Mouse (Mus musculus) intestine, postnatal 0 days (tissue): ENCODE data around the gene Gm1673. TPM values are rescaled to one million over a fixed set of nuclear protein-coding genes. Genes with fewer than 3 reads are reported as not detected.

Source experiments
- ATAC-seq: fragments of 200-750 bp; cut with Nextera tagmentation; 2 replicates; pipeline ENCODE4 v1.8.0; 2017; ENCODE audit warnings: mild to moderate bottlenecking, moderate TSS enrichment, moderate library complexity
- H3K27ac ChIP-seq: fragments of 300-500 bp; sonication (generic); 2 replicates; pipeline ENCODE4 v1.5.1; 2014; ENCODE audit warnings: mild to moderate bottlenecking, low read depth, low read length, moderate library complexity
- H3K27me3 ChIP-seq: fragments of 300-500 bp; sonication (generic); replicated peaks from 2 replicates; pipeline ENCODE4 v1.6.1; 2014; ENCODE audit warnings: low read length, mixed read lengths; ENCODE audit not compliant: control insufficient read depth, insufficient read depth
- H3K36me3 ChIP-seq: fragments of 300-500 bp; sonication (generic); 2 replicates; pipeline ENCODE4 v1.6.1; 2014; ENCODE audit warnings: mild to moderate bottlenecking, moderate library complexity; ENCODE audit not compliant: control insufficient read depth, insufficient read depth
- H3K4me1 ChIP-seq: fragments of 300-500 bp; sonication (generic); replicated peaks from 2 replicates; pipeline ENCODE4 v1.6.1; 2014; ENCODE audit warnings: antibody characterized with exemption, low read length, mixed read lengths; ENCODE audit not compliant: control insufficient read depth, insufficient read depth
- H3K4me2 ChIP-seq: fragments of 300-500 bp; sonication (generic); replicated peaks from 2 replicates; pipeline ENCODE4 v1.6.1; 2014; ENCODE audit warnings: low read depth, mild to moderate bottlenecking, moderate library complexity
- H3K4me3 ChIP-seq: fragments of 300-500 bp; sonication (generic); 2 replicates; pipeline ENCODE4 v1.5.1; 2014; ENCODE audit warnings: low read depth, low read length
- H3K9ac ChIP-seq: fragments of 300-500 bp; sonication (generic); 2 replicates; pipeline ENCODE4 v1.6.1; 2014; ENCODE audit warnings: mild to moderate bottlenecking, low read depth, low read length
- H3K9me3 ChIP-seq: fragments of 300-500 bp; sonication (generic); 2 replicates; pipeline ENCODE4 v1.6.1; 2016; ENCODE audit warnings: mixed run types; ENCODE audit not compliant: control insufficient read depth
- CTCF ChIP-seq: sonication (generic); IDR thresholded peaks from 2 replicates; pipeline ENCODE4 v1.5.1; 2016; ENCODE audit warnings: low read depth, mild to moderate bottlenecking, control low read depth, antibody characterized with exemption, moderate library complexity
- WGBS: fragments of 180-500 bp; shearing (Covaris S2); extraction: QIAGEN DNeasy Blood & Tissue Kit; methylation state at CpG from one replicate; pipeline ENCODE4 v1.1.7; 2014; 5-methylcytosine and 5-hydroxymethylcytosine counted together
- polyA plus RNA-seq: library from polyadenylated mRNA; unstranded; fragments of >200 nt; fragmentation: Nextera tagmentation; extraction: Ambion mirVana; gene quantifications from 2 replicates; pipeline ENCODE4 v1.2.1, GENCODE M21; 2015

The Gm1673 gene
- polyA plus RNA-seq, 1 experiment from 2014 or later: 26.7 TPM

- Histone ChIP-seq H3K4me3 (no peak overlapping the region), H3K4me1 (no peaks in the 10 kb centered on the region), H3K9ac (no peak overlapping the region), H3K27ac (no peak overlapping the region), H3K4me2 (no peak overlapping the region), H3K9me3 (no peaks in the 10 kb centered on the region), H3K27me3 (no peaks in the 10 kb centered on the region), H3K36me3 (no peaks in the 10 kb centered on the region)
- 77% methylated on average over 4 of the region's 4 CpGs for WGBS
- ATAC-seq: no peak
- no peak for TF ChIP-seq CTCF
Measured at GRCm38 (mm10) chr5:34030101-34030500, 46.9 kb downstream of the Gm1673 start.

- H3K27me3 ChIP-seq: no peaks in the 10 kb centered on the region
- WGBS: 69% methylated on average over 6 of the region's 6 CpGs
- no peak overlapping the region for H3K4me3 ChIP-seq
- ATAC-seq: no peak
- no peaks in the 10 kb centered on the region for H3K9me3 ChIP-seq
- H3K36me3 ChIP-seq: no peaks in the 10 kb centered on the region
- no peak overlapping the region for H3K4me2 ChIP-seq
- no peak overlapping the region for H3K9ac ChIP-seq
- H3K27ac ChIP-seq: no peak overlapping the region
- TF ChIP-seq CTCF: no peak
- no peaks in the 10 kb centered on the region for H3K4me1 ChIP-seq
Measured at GRCm38 (mm10) chr5:34031022-34031421, 47.8 kb downstream of the Gm1673 start.

GRCm38 (mm10) chr5:34032520-34032919 is 49.3 kb downstream of the Gm1673 start:
- no peak overlapping the region for H3K4me3 ChIP-seq
- H3K27ac ChIP-seq: no peak overlapping the region
- no peak overlapping the region for H3K4me2 ChIP-seq
- WGBS: 45% methylated on average over 3 of the region's 3 CpGs
- no peaks in the 10 kb centered on the region for H3K27me3 ChIP-seq
- no peak for ATAC-seq
- no peaks in the 10 kb centered on the region for H3K9me3 ChIP-seq
- no peak for TF ChIP-seq CTCF
- H3K36me3 ChIP-seq: no peaks in the 10 kb centered on the region
- no peak overlapping the region for H3K9ac ChIP-seq
- H3K4me1 ChIP-seq: no peaks in the 10 kb centered on the region

Other genes with a start within 250 kb of the Gm1673 start
- 37.8 and 40.9 TPM in 2 replicates for gene Letm1, start 200.6 kb upstream of the Gm1673 start, polyA plus RNA-seq
- gene Nsd2, start 162.7 kb upstream of the Gm1673 start, polyA plus RNA-seq: 12.1 and 14.1 TPM in 2 replicates
- 18.2 and 19.1 TPM in 2 replicates for gene Nelfa, start 47.0 kb upstream of the Gm1673 start, polyA plus RNA-seq
- 0.10 TPM in 2 replicates for gene Nat8l, start 12.6 kb downstream of the Gm1673 start, polyA plus RNA-seq
- 0.41 TPM in 1 of 2 replicates, not detected in the other for gene Poln, start 186.0 kb downstream of the Gm1673 start, polyA plus RNA-seq
- 9.6 and 10.1 TPM in 2 replicates for gene Haus3, start 186.1 kb downstream of the Gm1673 start, polyA plus RNA-seq
- gene Mxd4, start 204.3 kb downstream of the Gm1673 start, polyA plus RNA-seq: 14.1 and 17.7 TPM in 2 replicates